Mouse (Mus musculus): ENCODE measurements around the gene G3bp1. TPM values are rescaled to one million over a fixed set of nuclear protein-coding genes. Genes with fewer than 3 reads are reported as not detected.

Gene G3bp1
- polyA plus RNA-seq, 1 experiment from 2014 or later = 36.8 TPM

GRCm38 (mm10) chr11:55449531-55449930, 20.0 kb upstream of the G3bp1 start:
- H3K4me1 ChIP-seq (ENCODE audit: insufficient read depth) = no peaks in the 10 kb centered on the region
- no peak overlapping the region for H3K4me2 ChIP-seq (ENCODE audit: low read depth, low read length)
- H3K9ac ChIP-seq (replicated peaks) = no peak overlapping the region
- H3K27ac ChIP-seq (ENCODE audit: low read depth) = 0 out of 2 replicates have a peak overlapping the region, but pooled peaks have one; percentile 12
- ATAC-seq (no peak), DNase-seq (no peak)
- H3K27me3 ChIP-seq (ENCODE audit: insufficient read depth, low read length) = no peaks in the 10 kb centered on the region
- no peak overlapping the region for H3K4me3 ChIP-seq (ENCODE audit: low read depth, low read length)
- peaks cover 34% of the 10 kb centered on the region for H3K36me3 ChIP-seq (replicated peaks; ENCODE audit: insufficient read depth, low read length)
- WGBS (ENCODE audit: insufficient replicate concordance) = 54% methylated on average over 7 of the region's 7 CpGs
- H3K9me3 ChIP-seq (ENCODE audit: low read length) = no peaks in the 10 kb centered on the region
- no peak for TF ChIP-seq CTCF (IDR thresholded peaks at IDR 0.05; ENCODE audit: low read depth)

GRCm38 (mm10) chr11:55450311-55450710, 19.2 kb upstream of the G3bp1 start:
- Histone ChIP-seq H3K4me1 (ENCODE audit: insufficient read depth) (no peaks in the 10 kb centered on the region), H3K4me3 (ENCODE audit: low read depth, low read length) (no peak overlapping the region), H3K27ac (ENCODE audit: low read depth) (no peak overlapping the region), H3K9me3 (ENCODE audit: low read length) (no peaks in the 10 kb centered on the region), H3K36me3 (replicated peaks; ENCODE audit: insufficient read depth, low read length) (peaks cover 29% of the 10 kb centered on the region), H3K27me3 (ENCODE audit: insufficient read depth, low read length) (no peaks in the 10 kb centered on the region), H3K4me2 (ENCODE audit: low read depth, low read length) (no peak overlapping the region), H3K9ac (replicated peaks) (no peak overlapping the region)
- no peak for TF ChIP-seq EP300 (IDR thresholded peaks at IDR 0.05; ENCODE audit: low read depth)
- no peak for TF ChIP-seq CTCF (IDR thresholded peaks at IDR 0.05; ENCODE audit: low read depth)
- no peak for DNase-seq
- WGBS (ENCODE audit: insufficient replicate concordance) = 63% methylated on average over 4 of the region's 4 CpGs
- ATAC-seq = no peak

- Histone ChIP-seq H3K27ac (ENCODE audit: low read depth) (no peak overlapping the region), H3K4me3 (ENCODE audit: low read depth, low read length) (no peak overlapping the region), H3K4me2 (ENCODE audit: low read depth, low read length) (no peak overlapping the region), H3K9me3 (ENCODE audit: low read length) (no peaks in the 10 kb centered on the region), H3K9ac (replicated peaks) (no peak overlapping the region), H3K27me3 (ENCODE audit: insufficient read depth, low read length) (no peaks in the 10 kb centered on the region), H3K4me1 (ENCODE audit: insufficient read depth) (peaks cover 13% of the 10 kb centered on the region), H3K36me3 (replicated peaks; ENCODE audit: insufficient read depth, low read length) (peaks cover 20% of the 10 kb centered on the region)
- DNase-seq (no peak), ATAC-seq (no peak)
- no peak for TF ChIP-seq EP300 (IDR thresholded peaks at IDR 0.05; ENCODE audit: low read depth)
- TF ChIP-seq CTCF (IDR thresholded peaks at IDR 0.05; ENCODE audit: low read depth) = no peak
- 77% methylated on average over 4 of the region's 4 CpGs for WGBS (ENCODE audit: insufficient replicate concordance)
Measured at GRCm38 (mm10) chr11:55453640-55454039, 15.8 kb upstream of the G3bp1 start.

GRCm38 (mm10) chr11:55455166-55455565, 14.3 kb upstream of the G3bp1 start:
- TF ChIP-seq CTCF (IDR thresholded peaks at IDR 0.05; ENCODE audit: low read depth) = no peak
- TF ChIP-seq EP300 (IDR thresholded peaks at IDR 0.05; ENCODE audit: low read depth) = no peak
- Histone ChIP-seq H3K4me2 (ENCODE audit: low read depth, low read length) (no peak overlapping the region), H3K36me3 (replicated peaks; ENCODE audit: insufficient read depth, low read length) (peaks cover 10% of the 10 kb centered on the region), H3K9me3 (ENCODE audit: low read length) (no peaks in the 10 kb centered on the region), H3K4me3 (ENCODE audit: low read depth, low read length) (no peak overlapping the region), H3K27me3 (ENCODE audit: insufficient read depth, low read length) (no peaks in the 10 kb centered on the region), H3K27ac (ENCODE audit: low read depth) (no peak overlapping the region), H3K4me1 (ENCODE audit: insufficient read depth) (peaks cover 24% of the 10 kb centered on the region), H3K9ac (replicated peaks) (no peak overlapping the region)
- WGBS (ENCODE audit: insufficient replicate concordance) = 36% methylated on average over 2 of the region's 2 CpGs
- no peak for DNase-seq
- ATAC-seq = peak; percentile 76

GRCm38 (mm10) chr11:55458501-55458900, 11.0 kb upstream of the G3bp1 start:
- DNase-seq (peak; percentile 66), ATAC-seq (peak; percentile 18)
- Histone ChIP-seq H3K4me2 (ENCODE audit: low read depth, low read length) (no peak overlapping the region), H3K9ac (replicated peaks) (no peak overlapping the region), H3K27ac (ENCODE audit: low read depth) (peak overlapping the region; percentile 62), H3K9me3 (ENCODE audit: low read length) (no peaks in the 10 kb centered on the region), H3K4me1 (ENCODE audit: insufficient read depth) (peaks cover 32% of the 10 kb centered on the region), H3K27me3 (ENCODE audit: insufficient read depth, low read length) (no peaks in the 10 kb centered on the region), H3K36me3 (replicated peaks; ENCODE audit: insufficient read depth, low read length) (no peaks in the 10 kb centered on the region), H3K4me3 (ENCODE audit: low read depth, low read length) (no peak overlapping the region)
- TF ChIP-seq CTCF (IDR thresholded peaks at IDR 0.05; ENCODE audit: low read depth) (no peak), EP300 (IDR thresholded peaks at IDR 0.05; ENCODE audit: low read depth) (no peak)
- 45% methylated on average over 4 of the region's 4 CpGs for WGBS (ENCODE audit: insufficient replicate concordance)

GRCm38 (mm10) chr11:55459850-55460558, 9.5 kb upstream of the G3bp1 start:
- ATAC-seq (no peak), DNase-seq (no peak)
- peak overlapping the region; percentile 73 for H3K9ac ChIP-seq (replicated peaks)
- H3K9me3 ChIP-seq (ENCODE audit: low read length) = no peaks in the 10 kb centered on the region
- TF ChIP-seq CTCF (IDR thresholded peaks at IDR 0.05; ENCODE audit: low read depth) (no peak), EP300 (IDR thresholded peaks at IDR 0.05; ENCODE audit: low read depth) (no peak)
- H3K36me3 ChIP-seq (replicated peaks; ENCODE audit: insufficient read depth, low read length) = no peaks in the 10 kb centered on the region
- no peaks in the 10 kb centered on the region for H3K27me3 ChIP-seq (ENCODE audit: insufficient read depth, low read length)
- H3K4me1 ChIP-seq (ENCODE audit: insufficient read depth) = peaks cover 32% of the 10 kb centered on the region
- peak overlapping the region; percentile 69 for H3K4me3 ChIP-seq (ENCODE audit: low read depth, low read length)
- 34% methylated on average over 3 of the region's 3 CpGs for WGBS (ENCODE audit: insufficient replicate concordance)
- H3K4me2 ChIP-seq (ENCODE audit: low read depth, low read length) = peak overlapping the region; percentile 85
- H3K27ac ChIP-seq (ENCODE audit: low read depth) = peak overlapping the region; percentile 91
